Mouse (Mus musculus): ENCODE results near the gene Aqp5. TPM values are rescaled to one million over a fixed set of nuclear protein-coding genes. Genes with fewer than 3 reads are reported as not detected.

Gene Aqp5
- polyA plus RNA-seq, 1 experiment from 2014 or later: 0.17 TPM

DNA sequence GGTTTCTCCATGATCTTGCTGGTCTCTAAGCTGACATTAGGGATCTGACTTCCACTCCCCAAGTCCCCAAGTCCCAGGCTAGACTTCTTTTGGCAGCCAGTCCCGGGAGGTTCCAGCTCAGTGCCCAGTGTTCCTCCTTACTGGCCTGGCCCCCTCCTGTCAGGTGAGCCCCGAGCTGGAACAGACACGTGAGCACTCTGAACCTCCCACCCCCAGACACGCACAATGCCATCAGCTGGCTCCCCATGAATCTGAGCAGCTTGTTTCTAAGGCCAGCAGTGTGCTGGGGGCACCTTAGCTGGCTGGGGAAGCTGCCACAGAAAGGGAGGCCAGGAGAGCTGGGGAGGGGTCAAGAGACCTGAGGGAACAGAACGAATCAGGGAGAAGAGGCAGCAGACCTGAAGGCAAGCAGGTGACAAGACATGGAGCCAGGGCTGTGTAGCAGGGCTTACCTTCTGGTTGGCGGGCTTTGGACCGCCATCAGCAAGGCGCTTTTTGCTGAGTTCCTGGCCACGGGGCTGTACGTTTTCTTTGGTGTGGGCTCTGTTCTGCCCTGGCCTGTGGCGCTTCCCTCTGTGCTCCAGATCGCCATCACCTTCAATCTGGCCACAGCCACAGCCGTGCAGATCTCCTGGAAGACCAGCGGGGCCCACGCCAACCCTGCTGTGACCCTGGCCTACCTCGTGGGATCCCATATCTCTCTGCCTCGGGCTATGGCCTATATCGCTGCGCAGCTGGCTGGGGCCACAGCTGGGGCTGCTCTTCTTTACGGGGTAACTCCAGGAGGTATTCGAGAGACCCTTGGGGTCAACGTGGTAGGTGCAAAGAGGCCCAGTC, 10.6 kb downstream of the Aqp5 start, which contains the start of gene Aqp6:
Aqp6 (plus strand) TSS at position 415 of the 837 bp plus-strand sequence.
- 55% methylated on average over 22 of the region's 22 CpGs for WGBS
- Histone ChIP-seq H3K27ac (ENCODE audit: low read depth, low read length) (no peak within 1 kb of the TSS), H3K4me1 (replicated peaks; ENCODE audit: control insufficient read depth, insufficient read depth, low read length) (peaks cover 7% of the 10 kb centered on the region; the same call in 1 of the 2 replicates), H3K9me3 (ENCODE audit: control insufficient read depth, low read length) (no peaks in the 10 kb centered on the region), H3K4me3 (ENCODE audit: low read depth, low read length) (no peak within 1 kb of the TSS), H3K27me3 (ENCODE audit: control insufficient read depth, insufficient read depth, low read length) (peaks cover 2% of the 10 kb centered on the region; the same call in 1 of the 2 replicates), H3K36me3 (ENCODE audit: control insufficient read depth, insufficient read depth, low read length) (no peaks in the 10 kb centered on the region), H3K9ac (ENCODE audit: low read length) (no peak within 1 kb of the TSS), H3K4me2 (ENCODE audit: low read depth, low read length, severe bottlenecking) (no peak within 1 kb of the TSS)
- ATAC-seq (replicated peaks; ENCODE audit: low FRiP score) (no peak), DNase-seq (ENCODE audit: low spot score) (no peak)

DNA sequence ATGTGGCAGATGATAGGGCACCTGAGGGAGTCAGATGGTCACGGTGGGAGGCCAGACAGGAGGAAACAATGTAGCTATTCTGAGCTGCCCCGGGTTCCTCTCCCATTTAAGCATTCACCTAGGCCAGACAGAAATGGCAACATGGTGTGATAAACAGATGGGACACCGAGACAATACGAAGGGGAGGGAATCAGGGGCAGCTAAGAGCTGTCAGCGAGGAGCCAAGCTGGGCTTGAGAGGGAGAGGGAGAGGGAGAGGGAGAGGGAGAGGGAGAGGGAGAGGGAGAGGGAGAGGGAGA, 11.2 kb downstream of the Aqp5 start:
- ATAC-seq (replicated peaks; ENCODE audit: low FRiP score) (no peak), DNase-seq (ENCODE audit: low spot score) (no peak)
- WGBS: 37% methylated on average over 5 of the region's 5 CpGs
- Histone ChIP-seq H3K27me3 (ENCODE audit: control insufficient read depth, insufficient read depth, low read length) (peaks cover 2% of the 10 kb centered on the region; the same call in 1 of the 2 replicates), H3K36me3 (ENCODE audit: control insufficient read depth, insufficient read depth, low read length) (no peaks in the 10 kb centered on the region), H3K4me3 (ENCODE audit: low read depth, low read length) (no peak overlapping the region), H3K9ac (ENCODE audit: low read length) (no peak overlapping the region), H3K4me2 (ENCODE audit: low read depth, low read length, severe bottlenecking) (no peak overlapping the region), H3K27ac (ENCODE audit: low read depth, low read length) (no peak overlapping the region), H3K4me1 (replicated peaks; ENCODE audit: control insufficient read depth, insufficient read depth, low read length) (peaks cover 8% of the 10 kb centered on the region; the same call in 1 of the 2 replicates), H3K9me3 (ENCODE audit: control insufficient read depth, low read length) (no peaks in the 10 kb centered on the region)

DNA sequence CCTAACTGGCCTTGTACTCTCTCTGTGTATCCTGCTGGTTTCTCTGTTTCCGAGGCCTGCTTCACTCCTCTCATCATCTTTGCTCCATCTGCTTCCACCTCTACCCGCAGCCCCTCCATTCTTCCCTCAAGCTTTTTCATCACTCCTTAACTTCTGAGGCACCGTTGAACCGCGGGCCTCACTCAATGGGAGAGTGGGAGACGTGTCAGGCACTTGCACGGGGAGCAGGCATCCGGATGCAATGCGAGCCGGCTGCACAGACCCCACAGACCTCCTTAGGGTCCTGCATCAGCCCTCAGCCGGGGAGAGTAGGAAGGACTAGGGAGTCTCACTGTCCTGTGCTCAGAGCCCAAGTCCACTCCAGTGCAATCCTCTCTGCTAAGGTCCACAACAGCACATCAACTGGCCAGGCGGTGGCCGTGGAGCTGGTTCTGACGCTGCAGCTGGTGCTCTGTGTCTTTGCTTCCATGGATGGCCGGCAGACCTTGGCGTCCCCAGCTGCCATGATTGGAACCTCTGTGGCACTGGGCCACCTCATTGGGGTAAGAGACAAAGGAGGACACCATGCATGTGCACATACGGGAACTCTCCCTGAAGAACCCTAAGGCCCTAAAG, 11.7 kb downstream of the Aqp5 start:
- 77% methylated on average over 17 of the region's 17 CpGs for WGBS
- H3K27ac ChIP-seq (ENCODE audit: low read depth, low read length): no peak overlapping the region
- no peak overlapping the region for H3K9ac ChIP-seq (ENCODE audit: low read length)
- peaks cover 2% of the 10 kb centered on the region; the same call in 1 of the 2 replicates for H3K27me3 ChIP-seq (ENCODE audit: control insufficient read depth, insufficient read depth, low read length)
- no peak overlapping the region for H3K4me2 ChIP-seq (ENCODE audit: low read depth, low read length, severe bottlenecking)
- H3K4me3 ChIP-seq (ENCODE audit: low read depth, low read length): no peak overlapping the region
- H3K4me1 ChIP-seq (replicated peaks; ENCODE audit: control insufficient read depth, insufficient read depth, low read length): peaks cover 10% of the 10 kb centered on the region; the same call in 1 of the 2 replicates
- no peak for DNase-seq (ENCODE audit: low spot score)
- no peaks in the 10 kb centered on the region for H3K36me3 ChIP-seq (ENCODE audit: control insufficient read depth, insufficient read depth, low read length)
- ATAC-seq (replicated peaks; ENCODE audit: low FRiP score): no peak
- no peaks in the 10 kb centered on the region for H3K9me3 ChIP-seq (ENCODE audit: control insufficient read depth, low read length)

DNA sequence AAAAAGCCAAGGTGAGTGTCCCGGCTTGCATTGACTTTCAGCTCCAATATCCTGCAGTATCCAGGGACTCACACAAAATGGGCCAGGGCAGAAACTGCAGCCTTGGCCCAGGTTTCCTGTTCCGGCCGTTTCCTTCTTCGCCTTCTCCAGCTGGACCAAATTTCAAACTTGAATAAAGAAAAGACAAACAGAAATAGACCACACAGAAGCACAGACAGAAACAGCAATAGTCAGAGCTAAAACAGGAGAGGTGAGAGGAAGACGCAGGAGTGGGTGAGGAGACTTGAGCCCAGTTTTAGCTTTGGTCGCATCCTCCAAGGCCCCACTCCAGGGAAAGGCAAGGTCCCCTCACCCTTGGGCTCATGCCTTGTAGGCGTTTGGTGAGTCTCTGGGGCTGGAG, 12.6 kb downstream of the Aqp5 start:
- no peak overlapping the region for H3K4me3 ChIP-seq (ENCODE audit: low read depth, low read length)
- peaks cover 16% of the 10 kb centered on the region; the same call in 1 of the 2 replicates for H3K4me1 ChIP-seq (replicated peaks; ENCODE audit: control insufficient read depth, insufficient read depth, low read length)
- no peaks in the 10 kb centered on the region for H3K36me3 ChIP-seq (ENCODE audit: control insufficient read depth, insufficient read depth, low read length)
- ATAC-seq (replicated peaks; ENCODE audit: low FRiP score): no peak
- H3K4me2 ChIP-seq (ENCODE audit: low read depth, low read length, severe bottlenecking): no peak overlapping the region
- no peak overlapping the region for H3K9ac ChIP-seq (ENCODE audit: low read length)
- WGBS: 82% methylated on average over 7 of the region's 7 CpGs
- H3K27ac ChIP-seq (ENCODE audit: low read depth, low read length): no peak overlapping the region
- no peaks in the 10 kb centered on the region for H3K9me3 ChIP-seq (ENCODE audit: control insufficient read depth, low read length)
- H3K27me3 ChIP-seq (ENCODE audit: control insufficient read depth, insufficient read depth, low read length): no peaks in the 10 kb centered on the region; the same call in 1 of the 2 replicates
- DNase-seq (ENCODE audit: low spot score): no peak

DNA sequence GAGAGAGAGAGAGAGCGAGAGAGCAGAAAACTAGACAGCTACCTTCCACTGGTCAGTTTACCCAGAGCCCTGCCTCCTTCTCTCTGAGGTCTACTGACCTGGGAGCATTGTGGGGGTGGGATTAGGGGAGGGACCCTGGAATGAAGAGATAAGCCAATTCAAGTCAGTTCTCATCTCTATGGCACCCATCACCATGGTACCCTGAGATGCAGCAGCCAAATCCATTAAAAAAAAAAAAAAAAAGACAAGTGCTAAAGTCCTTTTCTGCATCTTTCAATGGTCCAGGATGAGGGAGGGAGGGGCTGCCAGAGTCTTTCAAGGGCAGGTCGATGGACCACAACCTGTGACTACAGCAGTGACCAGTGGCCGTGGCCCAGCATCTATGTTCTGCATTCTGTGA, 15.0 kb downstream of the Aqp5 start:
- Histone ChIP-seq H3K27me3 (ENCODE audit: control insufficient read depth, insufficient read depth, low read length) (no peaks in the 10 kb centered on the region; the same call in 1 of the 2 replicates), H3K36me3 (ENCODE audit: control insufficient read depth, insufficient read depth, low read length) (no peaks in the 10 kb centered on the region), H3K4me1 (replicated peaks; ENCODE audit: control insufficient read depth, insufficient read depth, low read length) (peaks cover 13% of the 10 kb centered on the region; the same call in 1 of the 2 replicates), H3K9me3 (ENCODE audit: control insufficient read depth, low read length) (no peaks in the 10 kb centered on the region), H3K9ac (ENCODE audit: low read length) (no peak overlapping the region), H3K4me2 (ENCODE audit: low read depth, low read length, severe bottlenecking) (no peak overlapping the region), H3K27ac (ENCODE audit: low read depth, low read length) (no peak overlapping the region), H3K4me3 (ENCODE audit: low read depth, low read length) (no peak overlapping the region)
- ATAC-seq (replicated peaks; ENCODE audit: low FRiP score) (no peak), DNase-seq (ENCODE audit: low spot score) (no peak)
- WGBS: 81% methylated on average over 3 of the region's 3 CpGs

DNA sequence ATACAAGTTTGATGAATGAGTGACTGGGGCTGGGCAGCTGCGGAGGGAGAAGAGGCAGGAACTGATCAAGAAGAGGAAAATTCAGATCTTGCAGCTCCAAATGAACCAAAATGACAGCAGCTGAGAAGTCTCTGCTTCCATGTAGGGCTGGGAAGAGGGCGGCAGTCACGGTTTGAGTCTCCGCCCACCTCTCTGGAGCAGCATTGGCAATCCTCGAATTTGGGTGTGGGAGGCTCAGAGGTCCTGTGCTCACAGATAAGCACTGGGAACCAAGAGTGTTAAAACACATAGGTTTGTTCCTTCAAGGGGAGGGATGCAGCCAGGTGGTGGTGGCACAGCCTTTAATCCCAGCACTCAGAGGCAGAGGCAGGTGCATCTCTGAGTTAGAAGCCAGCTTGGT, 15.9 kb downstream of the Aqp5 start:
- WGBS: 34% methylated on average over 5 of the region's 5 CpGs
- Histone ChIP-seq H3K27ac (ENCODE audit: low read depth, low read length) (no peak overlapping the region), H3K27me3 (ENCODE audit: control insufficient read depth, insufficient read depth, low read length) (no peaks in the 10 kb centered on the region; the same call in 1 of the 2 replicates), H3K4me2 (ENCODE audit: low read depth, low read length, severe bottlenecking) (no peak overlapping the region), H3K4me1 (replicated peaks; ENCODE audit: control insufficient read depth, insufficient read depth, low read length) (peaks cover 13% of the 10 kb centered on the region; the same call in 1 of the 2 replicates), H3K9ac (ENCODE audit: low read length) (no peak overlapping the region), H3K4me3 (ENCODE audit: low read depth, low read length) (no peak overlapping the region), H3K36me3 (ENCODE audit: control insufficient read depth, insufficient read depth, low read length) (no peaks in the 10 kb centered on the region), H3K9me3 (ENCODE audit: control insufficient read depth, low read length) (no peaks in the 10 kb centered on the region)
- DNase-seq (ENCODE audit: low spot score) (no peak), ATAC-seq (replicated peaks; ENCODE audit: low FRiP score) (no peak)

DNA sequence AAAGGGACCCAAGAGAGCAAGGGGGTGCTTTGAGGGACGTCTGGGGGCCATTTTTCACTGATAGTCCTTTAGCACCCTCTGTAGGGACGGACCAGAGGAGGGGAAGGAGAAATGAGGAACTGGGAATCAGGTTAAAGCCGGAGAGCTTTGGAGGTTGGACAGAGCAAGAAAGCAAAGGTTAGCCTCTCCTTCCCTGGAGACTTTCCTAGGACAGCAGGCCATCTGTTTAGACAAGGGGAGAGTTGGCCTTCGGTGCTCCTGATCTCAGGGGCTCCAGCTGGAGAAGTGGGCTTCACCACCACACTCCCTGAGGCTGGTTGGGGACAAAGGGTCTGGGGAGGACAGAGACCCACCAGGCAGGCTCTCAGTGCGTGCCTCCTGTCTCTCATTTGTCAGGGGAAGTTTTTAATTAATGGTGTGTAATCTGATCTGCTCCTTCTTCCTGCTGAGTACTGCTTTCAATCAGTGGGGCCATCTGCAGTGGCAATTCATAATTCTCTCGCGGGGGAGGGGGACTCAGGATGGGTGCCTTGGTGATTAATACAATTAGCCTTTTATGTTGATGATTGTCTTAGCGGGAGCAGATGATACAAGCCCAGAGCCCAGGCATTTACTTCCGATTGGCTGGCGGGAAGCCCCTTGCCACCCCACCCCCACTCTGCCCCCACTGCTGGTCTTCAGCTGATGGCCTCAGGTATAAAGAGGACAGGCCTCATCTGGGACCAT, 17.0 kb downstream of the Aqp5 start:
- Histone ChIP-seq H3K27ac (ENCODE audit: low read depth, low read length) (no peak overlapping the region), H3K9me3 (ENCODE audit: control insufficient read depth, low read length) (no peaks in the 10 kb centered on the region), H3K36me3 (ENCODE audit: control insufficient read depth, insufficient read depth, low read length) (no peaks in the 10 kb centered on the region), H3K4me2 (ENCODE audit: low read depth, low read length, severe bottlenecking) (no peak overlapping the region), H3K27me3 (ENCODE audit: control insufficient read depth, insufficient read depth, low read length) (no peaks in the 10 kb centered on the region; the same call in 1 of the 2 replicates), H3K9ac (ENCODE audit: low read length) (no peak overlapping the region), H3K4me1 (replicated peaks; ENCODE audit: control insufficient read depth, insufficient read depth, low read length) (peaks cover 13% of the 10 kb centered on the region; the same call in 1 of the 2 replicates), H3K4me3 (ENCODE audit: low read depth, low read length) (no peak overlapping the region)
- DNase-seq (ENCODE audit: low spot score) (no peak), ATAC-seq (replicated peaks; ENCODE audit: low FRiP score) (peak; percentile 65; the same call in 1 of the 2 replicates)
- WGBS: 12% methylated on average over 10 of the region's 10 CpGs

DNA sequence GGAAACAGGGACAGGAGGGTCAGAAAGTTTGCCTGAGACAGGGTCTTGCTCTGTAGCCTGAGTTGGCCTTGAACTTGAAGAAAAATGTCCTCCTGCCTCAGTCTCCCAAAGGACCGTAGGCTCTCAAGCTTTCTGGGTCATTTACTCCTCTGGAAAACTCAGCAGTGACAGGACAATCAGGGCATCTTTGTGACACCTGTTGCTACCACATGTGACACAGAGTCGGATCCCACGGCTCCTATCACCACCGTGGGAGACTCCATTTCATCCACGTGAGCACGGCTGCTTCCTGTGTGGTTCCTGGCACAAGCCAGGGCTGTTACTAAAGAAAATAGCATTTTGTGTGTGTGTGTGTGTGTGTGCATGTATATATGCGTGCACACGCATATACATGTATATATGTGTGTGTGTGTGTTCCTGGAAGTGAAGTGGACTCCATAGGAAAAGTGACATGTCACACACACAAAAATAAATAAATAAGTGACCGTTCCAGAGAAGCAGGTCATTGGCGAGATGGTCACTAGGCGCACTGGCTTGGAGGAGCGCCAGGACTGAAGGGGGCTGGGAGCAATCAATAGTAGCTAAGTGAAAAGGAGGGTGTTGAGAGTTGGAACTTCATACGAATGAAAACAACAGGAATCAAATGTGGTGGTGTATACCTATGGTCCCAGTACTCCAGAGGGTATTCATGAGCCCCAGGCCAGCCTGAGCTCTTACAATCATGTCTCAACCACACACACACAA, 18.0 kb downstream of the Aqp5 start:
- no peaks in the 10 kb centered on the region for H3K36me3 ChIP-seq (ENCODE audit: control insufficient read depth, insufficient read depth, low read length)
- no peak overlapping the region for H3K27ac ChIP-seq (ENCODE audit: low read depth, low read length)
- no peaks in the 10 kb centered on the region; the same call in 1 of the 2 replicates for H3K27me3 ChIP-seq (ENCODE audit: control insufficient read depth, insufficient read depth, low read length)
- ATAC-seq (replicated peaks; ENCODE audit: low FRiP score) (no peak), DNase-seq (ENCODE audit: low spot score) (no peak)
- 87% methylated on average over 13 of the region's 13 CpGs for WGBS
- no peaks in the 10 kb centered on the region for H3K9me3 ChIP-seq (ENCODE audit: control insufficient read depth, low read length)
- no peak overlapping the region for H3K9ac ChIP-seq (ENCODE audit: low read length)
- H3K4me1 ChIP-seq (replicated peaks; ENCODE audit: control insufficient read depth, insufficient read depth, low read length): peaks cover 13% of the 10 kb centered on the region; the same call in 1 of the 2 replicates
- H3K4me2 ChIP-seq (ENCODE audit: low read depth, low read length, severe bottlenecking): no peak overlapping the region
- H3K4me3 ChIP-seq (ENCODE audit: low read depth, low read length): no peak overlapping the region

Measured in forebrain, embryonic 11.5 days (tissue).